Mouse (Mus musculus) liver, adult 2 months (tissue): ENCODE data around the gene Kctd2.

ENCODE experiments used
- CTCF ChIP-seq: fragments of 200-500 bp; IDR thresholded peaks from 2 replicates; pipeline ENCODE4 v1.5.1; 2011; ENCODE audit warnings: low read depth, low read length, control low read depth
- POLR2A ChIP-seq: fragments of 200-500 bp; IDR thresholded peaks from 2 replicates; pipeline ENCODE4 v1.6.1; 2011; ENCODE audit warnings: low read length, control low read depth; ENCODE audit not compliant: insufficient read depth; ENCODE audit errors: extremely low read depth

DNA sequence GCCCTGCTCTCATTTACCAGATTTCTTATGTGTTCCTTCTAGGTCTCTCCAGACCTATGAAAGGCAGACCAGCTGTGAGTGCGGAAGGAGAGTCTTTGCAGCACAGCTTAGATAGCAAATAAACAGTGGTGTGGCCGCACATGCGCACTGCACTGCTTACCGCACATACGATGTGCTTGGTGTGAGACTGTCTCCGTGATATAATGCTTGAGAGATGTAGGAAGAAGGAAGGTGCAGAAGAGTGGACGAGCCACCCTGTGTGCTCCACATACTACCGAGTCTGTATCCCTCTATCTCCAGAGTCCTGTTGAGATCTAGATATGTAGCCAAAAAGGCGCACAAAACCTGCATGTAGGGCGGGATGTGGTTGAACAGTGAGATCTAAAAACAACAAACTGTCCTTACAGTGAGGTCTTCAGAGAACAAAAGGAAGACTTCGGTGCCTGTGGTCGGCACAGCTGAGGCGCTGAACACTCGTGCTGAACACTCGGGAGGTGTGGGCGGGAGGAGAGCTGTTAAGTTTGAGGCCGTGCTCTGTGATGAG, 13.0 kb upstream of the Kctd2 start:
- TF ChIP-seq POLR2A = no peak
- TF ChIP-seq CTCF = no peak
